Mouse (Mus musculus): ENCODE results near the gene Dpep3.

- TF ChIP-seq CTCF (conservative IDR thresholded peaks at IDR 0.05; ENCODE audit: insufficient read depth, insufficient read length, low read depth, low read length) (no peak), POLR2A (IDR thresholded peaks at IDR 0.05; ENCODE audit: low read depth, low read length) (no peak)
Observed at GRCm38 (mm10) chr8:106011643-106011986, 32.4 kb upstream of the Dpep3 start, which contains the start of gene Ddx28.
